8 mouse cellular contexts compared by ENCODE assay signal in the genomic region with DNA sequence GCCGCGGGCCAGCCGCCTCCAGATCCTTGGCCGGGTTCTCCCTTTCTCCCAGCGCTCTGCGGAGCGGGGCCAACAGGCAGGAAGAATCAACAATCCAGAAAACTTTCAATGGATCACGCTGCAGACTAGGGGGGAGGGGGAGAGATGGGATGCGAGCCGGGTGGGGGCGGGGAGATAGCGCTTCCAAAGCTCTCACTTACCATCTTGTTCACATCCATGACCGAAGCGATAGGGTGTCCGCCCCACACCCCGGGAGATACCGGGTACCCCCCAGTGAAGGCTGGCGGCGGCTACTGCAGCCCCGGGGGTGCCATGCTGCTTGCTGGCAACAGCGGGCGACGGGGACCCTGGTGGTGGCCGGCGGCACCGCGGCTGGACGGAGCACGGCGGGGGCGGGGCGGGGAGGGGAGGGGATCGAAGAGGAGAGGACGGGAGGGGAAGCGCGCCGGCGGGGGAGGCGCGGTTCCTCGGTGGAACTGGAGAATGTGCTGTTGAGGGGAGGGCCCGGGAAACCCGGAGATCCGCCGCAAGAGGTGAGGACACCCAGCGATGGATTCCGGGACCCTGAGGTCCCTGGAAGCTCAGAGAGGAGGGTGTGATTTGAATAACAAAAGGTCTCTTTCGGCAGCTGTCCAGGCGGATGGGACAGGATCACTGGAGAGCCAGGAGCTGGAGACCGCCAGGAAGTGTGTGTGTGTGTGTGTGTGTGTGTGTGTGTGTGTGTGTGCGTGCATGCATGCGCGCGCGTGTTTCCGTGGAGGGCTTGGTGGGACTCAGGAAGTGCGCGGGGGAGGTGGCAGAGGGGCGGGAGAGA. TPM values are rescaled to one million over a fixed set of nuclear protein-coding genes. Genes with fewer than 3 reads are reported as not detected.
DNase-seq lines count a peak whose midpoint lies in the region; ATAC-seq and TF ChIP-seq lines count a peak whose summit lies in the region.

No protein-coding gene starts in this region.

- H3K4me3 ChIP-seq in forebrain, postnatal 0 days (ENCODE audit: low read depth, low read length) = peak overlapping the region; percentile 69
- peak overlapping the region; percentile 66 for H3K4me3 ChIP-seq in lung, adult 2 months (replicated peaks; ENCODE audit: extremely low read depth, low read depth, low read length)
- H3K4me3 ChIP-seq in neural tube, embryonic 14.5 days (ENCODE audit: low read depth, low read length) = peak overlapping the region; percentile 55

- no peak for TF ChIP-seq POLR2A in lung, adult 2 months (IDR thresholded peaks at IDR 0.05; ENCODE audit: borderline replicate concordance, extremely low read depth, low read depth, low read length)

- H3K27me3 ChIP-seq in forebrain, postnatal 0 days (ENCODE audit: insufficient read depth, low read length) = no peaks in the 10 kb centered on the region
- no peaks in the 10 kb centered on the region for H3K27me3 ChIP-seq in neural tube, embryonic 14.5 days (ENCODE audit: control insufficient read depth, insufficient read depth, low read length)

- peak overlapping the region; percentile 84 for H3K27ac ChIP-seq in forebrain, postnatal 0 days (ENCODE audit: low read depth, low read length)
- peak overlapping the region; percentile 93 for H3K27ac ChIP-seq in neural tube, embryonic 14.5 days (ENCODE audit: low read depth, low read length)

- no peaks in the 10 kb centered on the region for H3K9me3 ChIP-seq in forebrain, postnatal 0 days (ENCODE audit: low read length)
- no peaks in the 10 kb centered on the region for H3K9me3 ChIP-seq in neural tube, embryonic 14.5 days (ENCODE audit: control insufficient read depth, low read length)

- peak; percentile 82 for ATAC-seq in forebrain, postnatal 0 days
- ATAC-seq in neural tube, embryonic 14.5 days (ENCODE audit: low read depth) = peak; percentile 82

- TF ChIP-seq CTCF in forebrain, postnatal 0 days (IDR thresholded peaks at IDR 0.05; ENCODE audit: low read depth) = peak; percentile 61
- 0 out of 2 replicates have a peak, but pooled peaks have one; percentile 5 for TF ChIP-seq CTCF in lung, adult 2 months (IDR thresholded peaks at IDR 0.05; ENCODE audit: insufficient read depth, low read length)

- DNase-seq in ES-CJ7 (ENCODE audit: low read depth, low spot score) = peak; percentile 88
- peak; percentile 46 for DNase-seq in cerebellum, adult 11-12 months
- peak; percentile 88 for DNase-seq in forebrain, postnatal 0 days
- DNase-seq in heart, postnatal 36 days = peak; percentile 76 to 83
- peak; percentile 49 to 72 for DNase-seq in layer of hippocampus, adult 8-10 months (ENCODE audit: low spot score in 2 of 2)
- DNase-seq in lung, adult 2 months = peak; percentile 65
- peak; percentile 47 for DNase-seq in telencephalon, adult 2 months (ENCODE audit: low read depth, low spot score)

- H3K36me3 ChIP-seq in forebrain, postnatal 0 days (ENCODE audit: insufficient read depth) = no peaks in the 10 kb centered on the region
- H3K36me3 ChIP-seq in neural tube, embryonic 14.5 days (ENCODE audit: control insufficient read depth, insufficient read depth, low read length) = no peaks in the 10 kb centered on the region

- H3K4me2 ChIP-seq in forebrain, postnatal 0 days (ENCODE audit: low read depth) = peak overlapping the region; percentile 95
- peak overlapping the region; percentile 73 for H3K4me2 ChIP-seq in neural tube, embryonic 14.5 days (ENCODE audit: low read depth, low read length)

- H3K4me1 ChIP-seq in forebrain, postnatal 0 days (ENCODE audit: insufficient read depth) = peaks cover 11% of the 10 kb centered on the region
- peaks cover 9% of the 10 kb centered on the region for H3K4me1 ChIP-seq in lung, adult 2 months (ENCODE audit: control insufficient read depth, insufficient read depth, low read length)
- peaks cover 9% of the 10 kb centered on the region; the same call in 1 of the 2 replicates for H3K4me1 ChIP-seq in neural tube, embryonic 14.5 days (ENCODE audit: control insufficient read depth, insufficient read depth, low read length)

- intact Hi-C loops in heart, postnatal 36 days (cut with DNase I) = loop anchor here (2.0 kb wide), 2 partner anchors 22 to 44 kb away; no protein-coding TSS in a partner anchor

- WGBS in forebrain, postnatal 0 days = under 1% methylated on average over 37 of the region's 59 CpGs
- under 1% methylated on average over 57 of the region's 59 CpGs for WGBS in lung, adult 2 months
- under 1% methylated on average over 49 of the region's 59 CpGs for WGBS in neural tube, embryonic 14.5 days

- peak overlapping the region; percentile 75 for H3K9ac ChIP-seq in forebrain, postnatal 0 days
- H3K9ac ChIP-seq in neural tube, embryonic 14.5 days (replicated peaks; ENCODE audit: low read depth, low read length) = peak overlapping the region; percentile 63

RNA-seq across cellular contexts. Expression of a gene that starts 55.8 kb away (rescaled TPM):
- total RNA-seq in forebrain, postnatal 0 days (2014; rRNA removed) = 73.6 and 91.1 TPM in 2 replicates
- 12.9 and 22.5 TPM in 2 replicates for polyA plus RNA-seq in forebrain, postnatal 0 days (2015; fragmentation: Nextera tagmentation; extraction: Ambion mirVana)
- 10 to 100 TPM; 32.6 to 38.6 TPM for total RNA-seq in heart, postnatal 36 days (2021)
- total RNA-seq in layer of hippocampus, adult 8-10 months (2022) = 10 to 100 TPM; 34.4 to 48.8 (median 44.9) TPM
- 53.8 and 66.9 TPM in 2 replicates for polyA plus RNA-seq in lung, adult 2 months (2012; rRNA removed)
- 49.0 and 52.4 TPM in 2 replicates for polyA plus RNA-seq in neural tube, embryonic 14.5 days (2014; fragmentation: Nextera tagmentation; extraction: Ambion mirVana)

Comparison
In these comparisons a context has a peak if more than half of its experiments do, and no peak if none do; other contexts are left out.
1. Peak in every context shown above with its lines: DNase-seq, ATAC-seq, H3K4me3 ChIP-seq and H3K27ac ChIP-seq.